Mouse (Mus musculus): ENCODE measurements around the gene Tldc2.

Tldc2 gene

DNA sequence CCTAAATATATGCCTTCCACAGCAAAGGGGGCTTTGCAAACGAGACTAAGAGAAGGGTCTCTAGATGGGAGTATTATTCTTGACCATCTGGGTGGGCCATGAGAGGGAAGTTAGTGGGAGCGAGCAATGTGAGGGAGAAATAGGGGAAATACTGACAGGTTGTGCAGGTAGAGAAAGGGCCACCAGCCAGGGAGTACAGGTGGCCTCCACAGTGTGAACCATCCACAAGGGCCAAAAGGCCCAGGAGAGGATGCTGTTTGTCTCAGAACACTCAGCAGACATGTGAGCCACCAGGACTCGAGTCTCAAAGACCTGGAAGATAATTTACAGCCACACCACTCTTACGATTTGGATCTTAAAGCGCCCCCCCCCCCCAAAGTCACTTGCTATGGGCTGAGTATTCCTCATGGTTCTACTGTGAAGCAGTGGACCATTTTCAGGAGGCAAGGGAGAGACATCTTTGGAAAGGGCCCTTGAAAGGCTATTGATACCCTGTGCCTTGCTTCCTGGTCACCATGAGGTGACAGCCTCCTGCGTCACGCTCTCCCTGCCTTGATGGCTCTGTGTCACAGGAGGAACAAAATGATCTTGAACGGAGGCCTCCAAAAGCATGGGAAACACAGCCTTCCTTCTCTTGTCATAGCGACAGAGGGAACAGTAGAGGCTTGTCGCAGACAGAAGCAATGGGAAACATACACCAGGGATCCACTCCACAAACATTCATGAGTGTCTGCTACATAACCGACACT is 26.1 kb upstream of the Tldc2 start:
- no peak for DNase-seq (ENCODE audit: low read depth)

DNA sequence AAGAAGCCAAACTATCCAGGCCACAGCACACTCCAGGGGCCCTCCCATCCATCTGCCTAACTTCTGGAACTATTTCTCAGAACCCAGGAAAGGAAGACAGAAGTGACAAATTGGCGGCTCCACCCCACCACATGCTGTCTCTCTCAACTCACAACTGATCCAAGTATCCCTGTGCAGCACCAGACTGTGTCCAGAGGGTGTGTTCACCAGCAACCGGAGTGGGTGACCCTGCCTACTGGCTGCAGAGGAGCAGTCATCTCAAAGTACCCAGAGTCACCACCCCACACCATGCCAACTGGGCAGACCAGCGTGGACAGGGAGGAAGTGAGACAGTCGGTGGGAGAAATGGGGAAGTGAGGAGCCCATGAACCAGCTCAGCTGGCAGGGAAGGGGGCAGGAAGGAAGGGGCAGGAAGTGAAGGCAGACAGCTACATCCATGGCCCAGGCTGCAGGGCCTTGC is 23.6 kb upstream of the Tldc2 start:
- DNase-seq (ENCODE audit: low read depth): peak; percentile 63

DNA sequence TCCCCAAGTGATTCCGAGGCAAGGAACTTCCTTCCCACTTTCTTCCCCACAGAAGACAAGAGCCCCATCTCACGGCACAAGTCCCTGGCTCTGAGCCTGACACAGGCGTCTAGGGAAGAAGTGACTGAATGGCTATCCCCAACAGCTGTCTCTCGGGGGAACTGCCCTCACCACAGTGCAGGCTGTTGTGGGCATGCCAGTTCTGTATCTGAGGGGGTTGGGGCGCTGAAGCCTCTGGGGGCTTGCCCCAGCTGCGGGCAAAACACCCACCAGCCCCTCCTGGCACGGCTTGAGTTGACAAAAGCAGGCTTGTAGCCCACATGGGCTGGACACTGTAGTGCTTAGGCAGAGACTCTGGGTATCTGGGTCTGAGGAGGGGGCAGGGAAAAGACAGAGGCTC is 22.7 kb upstream of the Tldc2 start:
- DNase-seq (ENCODE audit: low read depth): no peak

DNA sequence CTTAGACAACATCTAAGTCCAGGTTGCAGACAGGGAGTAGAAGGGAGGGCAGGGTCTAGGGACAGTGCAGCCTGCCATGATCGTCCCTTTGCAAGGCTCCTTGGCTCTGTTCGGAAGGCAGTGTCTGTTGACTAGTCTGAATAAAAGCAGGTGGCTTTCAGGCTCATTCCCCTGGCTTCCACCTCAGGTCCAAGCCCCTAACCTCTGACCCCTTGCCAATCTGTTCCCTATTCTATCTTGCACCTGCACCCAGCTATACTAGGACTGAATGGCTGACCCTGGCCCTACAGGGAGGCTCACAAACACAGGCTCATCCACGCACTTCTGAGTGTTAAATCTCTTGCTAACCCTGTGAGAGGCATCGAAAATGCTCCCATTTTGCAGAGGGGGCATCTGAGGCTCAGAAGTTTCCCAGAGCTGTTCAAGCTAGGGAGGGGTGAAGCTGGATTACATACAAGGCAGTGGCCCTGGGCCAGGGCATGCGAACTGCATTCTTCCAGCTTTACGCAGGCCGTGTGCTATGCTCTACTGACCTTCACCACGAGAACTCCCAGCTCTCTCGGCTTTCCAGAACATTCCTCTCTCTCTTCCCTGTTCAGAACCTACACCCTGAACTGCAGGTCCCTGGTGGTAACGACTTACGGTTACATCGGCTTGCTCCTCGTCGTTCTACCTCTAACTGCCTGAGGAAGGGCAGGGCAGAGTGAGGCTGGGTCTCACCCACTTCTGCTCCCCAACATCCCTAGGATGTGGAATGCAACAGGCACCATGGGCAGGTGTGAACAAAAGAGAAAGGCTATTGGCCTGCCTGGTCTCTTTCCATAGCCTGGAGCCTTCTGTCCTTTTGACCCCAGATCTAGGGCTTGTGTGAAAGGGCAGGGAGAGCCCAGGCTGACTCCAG is 21.6 kb upstream of the Tldc2 start:
- no peak for DNase-seq (ENCODE audit: low read depth)

DNA sequence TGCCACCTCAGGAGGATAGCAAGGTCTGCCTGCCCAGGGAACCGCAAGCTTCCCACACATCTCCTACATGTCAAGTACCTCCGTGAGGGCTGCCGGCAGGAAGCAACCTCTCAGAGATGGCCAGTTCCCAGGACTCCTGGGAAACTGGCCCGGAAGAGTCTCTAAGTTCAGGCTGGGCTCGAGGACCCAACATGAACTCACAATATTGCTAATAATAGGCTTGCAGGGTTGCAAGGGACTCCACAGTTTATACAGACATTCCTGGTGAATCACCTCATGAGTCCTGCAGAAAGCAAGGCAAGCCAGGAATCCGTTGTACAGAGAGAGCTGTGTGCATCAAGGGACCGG is 21.0 kb upstream of the Tldc2 start:
- no peak for DNase-seq (ENCODE audit: low read depth)

DNA sequence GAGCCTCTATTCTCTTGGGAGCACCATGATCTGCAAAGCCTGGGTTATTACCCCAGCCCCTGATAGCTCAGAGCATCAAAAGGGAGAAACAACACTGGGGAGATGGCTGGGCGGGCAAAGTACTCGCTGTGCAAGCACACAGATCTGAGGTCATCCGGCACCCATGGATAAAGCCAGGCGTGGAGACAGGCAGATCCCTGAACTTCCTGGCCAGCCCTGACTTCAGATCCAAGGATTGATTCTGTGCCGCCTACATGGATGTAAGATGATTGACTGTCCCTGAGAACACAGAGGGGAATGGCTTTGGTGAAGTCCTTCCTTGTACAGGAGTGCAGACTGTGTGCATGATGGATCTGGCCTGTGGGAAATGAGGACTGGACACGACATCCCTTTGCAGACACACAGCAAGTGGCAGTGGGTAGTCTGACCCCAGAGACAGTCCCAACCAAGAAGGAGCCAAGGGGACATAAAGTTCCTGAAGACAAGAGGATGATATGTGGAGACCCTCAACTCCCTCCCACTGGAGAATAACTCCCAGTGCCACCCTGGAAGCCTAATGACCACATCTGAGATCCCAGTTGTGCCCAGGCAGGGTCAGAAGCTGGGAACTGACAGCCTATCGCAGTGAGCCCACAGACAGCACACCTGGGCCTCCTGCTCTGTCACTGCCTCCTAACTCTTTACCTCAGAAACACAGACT is 20.0 kb upstream of the Tldc2 start:
- no peak for DNase-seq (ENCODE audit: low read depth)

DNA sequence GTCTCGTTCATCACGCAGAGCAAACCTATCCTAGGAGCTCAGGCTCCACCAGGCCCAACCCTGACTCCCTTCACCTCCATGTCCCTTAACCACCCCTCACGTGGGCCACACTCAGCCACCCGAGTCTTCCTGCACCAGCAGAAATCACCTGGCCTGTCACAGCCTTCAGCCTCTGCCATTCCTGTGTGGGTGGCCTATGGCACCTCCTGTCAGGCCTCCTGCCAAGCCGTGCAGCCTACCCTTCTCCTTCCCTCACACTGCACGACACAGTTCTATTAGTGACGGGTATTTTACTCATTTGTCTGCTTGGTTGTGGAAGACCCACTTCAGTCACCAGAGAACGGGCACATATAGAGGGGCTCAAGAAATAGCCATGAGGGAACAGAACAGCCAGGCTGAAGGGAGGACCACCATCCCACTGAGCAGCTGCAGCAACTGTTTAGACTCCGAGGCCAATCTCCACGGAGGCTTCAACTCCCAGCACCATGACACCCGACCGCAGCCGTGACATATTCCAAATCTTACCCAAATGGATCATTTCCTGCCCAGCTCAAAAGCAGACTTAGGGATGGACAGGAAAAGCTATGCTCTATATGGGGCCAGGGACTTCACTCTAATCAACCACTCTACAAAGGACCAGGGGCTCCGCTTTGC is 18.0 kb upstream of the Tldc2 start:
- no peak for DNase-seq (ENCODE audit: low read depth)

DNA sequence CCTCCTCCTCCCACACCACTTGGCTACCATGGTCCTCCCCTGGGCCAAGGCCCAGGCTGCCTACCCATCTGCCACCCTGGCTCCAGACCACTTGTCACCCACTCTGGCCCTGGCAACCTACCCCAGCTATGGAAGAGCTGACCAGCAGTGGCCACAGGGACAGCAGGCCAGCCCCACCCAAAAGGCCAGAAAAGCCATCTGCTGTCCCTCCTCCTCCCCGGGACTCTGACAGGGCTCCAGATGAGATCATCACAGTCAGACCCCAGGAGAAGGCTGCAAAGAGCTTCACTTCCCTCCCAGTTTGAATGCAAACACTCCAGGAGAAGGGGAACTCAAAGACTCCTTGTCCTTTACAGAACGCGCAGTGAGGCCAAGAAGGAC is 17.5 kb upstream of the Tldc2 start:
- DNase-seq (ENCODE audit: low read depth): peak; percentile 24

DNA sequence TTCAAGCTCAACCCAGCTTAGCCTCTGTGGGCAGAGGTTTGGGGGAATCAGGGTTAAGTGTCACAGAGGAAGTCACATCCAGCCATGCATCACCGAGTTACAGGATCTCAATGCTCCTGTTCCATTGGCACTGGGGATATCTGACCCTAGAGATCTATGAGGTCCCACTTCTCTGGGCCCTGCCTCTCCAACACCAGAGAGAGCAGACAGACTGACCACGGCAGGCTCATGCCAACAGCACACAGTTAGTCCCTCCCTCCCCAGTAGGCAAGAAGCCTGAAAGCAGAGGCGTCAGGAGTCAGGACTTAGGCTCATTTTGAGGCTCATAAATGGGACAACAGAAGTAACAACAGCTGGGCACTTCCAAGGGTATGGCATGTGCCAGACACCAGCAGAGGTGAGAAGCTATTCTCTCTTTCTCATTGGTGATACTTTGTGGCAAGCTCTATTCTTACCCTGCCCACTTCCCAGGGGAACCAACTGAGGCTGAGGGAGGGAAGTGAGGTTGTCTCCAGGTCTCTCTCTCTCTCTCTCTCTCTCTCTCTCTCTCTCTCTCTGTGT is 17.0 kb upstream of the Tldc2 start:
- DNase-seq (ENCODE audit: low read depth): no peak

DNA sequence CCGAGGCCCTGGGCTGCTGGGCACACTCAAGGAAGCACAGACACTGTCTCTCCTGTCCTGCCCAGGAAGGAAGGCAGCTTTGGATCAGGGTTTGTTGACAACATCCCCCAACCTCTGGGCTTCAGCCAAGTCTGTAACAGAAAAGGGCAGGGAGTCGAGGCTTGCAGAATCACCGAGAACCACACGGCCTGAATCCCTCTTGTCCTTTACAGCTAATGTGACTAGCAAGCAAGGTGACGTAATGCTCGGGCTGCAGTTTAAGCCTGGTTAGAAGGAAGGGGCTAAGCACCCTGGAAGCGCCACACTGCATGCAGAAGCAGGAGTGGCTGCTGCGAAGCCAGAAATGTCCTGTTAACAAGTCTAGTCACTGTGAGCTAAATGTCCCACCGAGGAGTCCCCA is 16.5 kb upstream of the Tldc2 start:
- DNase-seq (ENCODE audit: low read depth): peak; percentile 75

DNA sequence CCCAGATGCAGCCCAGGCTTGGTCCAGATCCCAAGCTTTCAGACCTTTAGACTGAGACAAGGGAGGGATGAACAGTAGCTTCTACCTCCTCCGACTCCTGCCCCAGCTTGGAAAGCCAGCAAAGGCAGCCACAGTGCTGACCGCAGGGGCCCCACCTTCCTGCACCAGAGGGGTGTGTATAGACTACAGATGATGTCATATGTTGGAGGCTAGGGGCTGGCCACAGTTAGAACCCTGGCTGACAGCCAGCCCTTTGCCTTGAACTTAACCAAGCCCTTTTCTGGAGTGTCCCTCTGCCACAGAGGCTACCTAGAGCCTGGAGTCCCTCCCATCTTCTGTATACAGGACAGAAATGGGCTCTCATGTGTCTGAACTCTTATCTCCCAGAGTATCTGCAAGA is 15.3 kb upstream of the Tldc2 start:
- DNase-seq (ENCODE audit: low read depth): peak; percentile 96

DNA sequence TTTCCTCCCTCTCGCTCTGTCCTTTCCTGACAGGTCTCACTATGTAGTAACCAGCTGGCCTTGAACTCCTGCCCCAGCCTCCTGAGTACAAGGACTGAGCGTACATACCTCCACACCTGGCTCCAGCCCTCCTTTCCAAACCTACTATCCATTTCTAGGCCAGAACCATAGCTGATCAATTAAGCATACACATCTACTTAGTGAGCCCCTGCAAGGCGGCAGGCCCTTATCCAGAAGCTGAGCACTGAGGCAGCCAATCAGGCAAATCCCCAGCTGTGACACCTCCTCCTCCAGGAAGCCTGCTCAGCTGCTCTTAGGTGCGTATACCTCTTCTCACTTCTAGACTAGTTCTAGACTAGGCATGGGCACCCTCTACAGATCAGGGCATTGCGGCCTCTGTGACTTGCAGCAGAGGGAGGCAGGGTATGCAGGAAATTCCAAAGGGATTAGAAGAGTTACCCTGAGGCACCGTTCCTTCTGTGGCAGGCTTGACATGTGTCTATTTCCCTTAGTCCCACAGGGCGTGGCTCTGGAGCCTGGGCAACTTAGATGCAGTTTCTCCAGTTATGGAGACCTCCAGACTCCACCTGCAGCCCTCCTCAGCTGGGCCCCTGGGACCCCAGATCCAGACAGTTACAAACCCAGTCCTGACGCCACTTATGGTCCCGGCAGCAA is 14.4 kb upstream of the Tldc2 start:
- DNase-seq (ENCODE audit: low read depth): no peak

DNA sequence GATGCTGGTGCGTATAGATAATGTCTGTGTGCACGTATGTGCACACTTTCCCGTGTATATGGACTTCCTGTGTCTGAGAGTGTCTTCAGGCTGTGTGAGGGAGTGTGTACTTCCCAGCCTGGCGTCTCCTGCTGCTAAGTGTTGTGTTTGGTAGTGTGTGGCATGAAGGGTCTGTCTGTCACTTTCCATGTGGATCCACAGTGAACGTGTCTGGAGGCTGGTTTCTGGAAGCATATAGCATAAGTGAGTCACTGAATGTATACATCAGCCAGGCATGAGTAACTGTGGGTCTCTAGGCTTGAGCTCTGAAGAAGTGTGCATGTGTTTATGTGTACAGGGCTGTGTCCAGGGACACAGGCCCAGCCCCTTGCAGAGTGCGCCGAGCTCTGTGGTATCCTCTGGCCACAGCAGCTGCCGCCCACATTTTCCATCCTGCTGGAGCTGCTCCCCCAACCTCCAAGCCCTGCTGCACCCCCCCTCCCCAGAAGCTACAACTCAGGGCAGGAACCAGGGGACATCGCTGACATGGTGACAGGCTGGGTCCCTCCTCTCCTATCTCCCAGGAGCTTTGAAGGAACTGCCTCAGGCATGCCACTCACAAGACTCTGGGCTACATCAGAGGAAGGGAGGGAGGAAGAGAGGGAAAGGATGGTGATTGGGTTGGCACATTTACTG is 13.3 kb upstream of the Tldc2 start:
- DNase-seq (ENCODE audit: low read depth): peak; percentile 54

DNA sequence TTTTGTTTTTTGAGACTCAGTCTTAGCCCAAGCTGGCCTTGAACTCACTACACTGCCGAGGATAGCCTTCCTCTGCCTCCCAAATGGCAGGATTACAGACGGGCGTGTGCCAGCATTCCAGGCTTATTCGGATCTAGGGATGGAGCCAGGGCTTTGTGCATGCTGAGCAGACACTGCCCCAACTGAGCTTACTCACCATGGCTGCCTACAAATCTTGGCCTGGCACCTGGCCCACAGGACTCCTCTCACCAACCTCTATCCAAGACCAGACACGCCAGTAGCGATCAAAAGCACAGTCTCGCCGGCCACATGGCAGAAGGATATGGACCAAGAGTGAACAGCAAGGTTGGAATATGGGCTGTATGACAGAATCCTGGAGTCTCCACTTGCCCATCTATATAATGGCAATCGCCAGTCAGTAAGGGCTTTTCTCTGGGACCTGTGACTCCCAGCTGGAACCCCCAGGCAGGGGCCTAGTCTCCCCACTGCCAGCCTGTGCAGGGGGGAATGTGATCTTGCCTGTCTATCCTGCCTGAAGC is 12.6 kb upstream of the Tldc2 start:
- no peak for DNase-seq (ENCODE audit: low read depth)

DNA sequence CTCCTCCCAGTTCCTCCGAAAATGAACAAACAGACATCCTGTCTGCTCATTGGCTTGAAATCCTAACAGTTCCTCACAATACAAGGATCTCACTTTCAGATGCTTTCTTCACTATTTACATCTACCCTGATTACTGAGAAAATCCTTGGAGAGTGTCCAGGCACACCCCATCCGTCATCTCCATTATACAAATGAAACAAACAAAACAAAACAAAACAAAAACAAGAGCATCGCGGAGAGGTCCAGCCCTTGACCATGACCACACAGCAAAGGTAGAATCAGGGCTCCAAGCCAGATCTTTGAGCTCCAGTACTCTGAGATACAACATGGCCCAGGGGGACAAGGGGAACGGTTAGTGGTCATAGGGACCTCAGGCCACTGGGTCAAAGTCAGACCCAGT is 12.1 kb upstream of the Tldc2 start:
- no peak for DNase-seq (ENCODE audit: low read depth)

DNA sequence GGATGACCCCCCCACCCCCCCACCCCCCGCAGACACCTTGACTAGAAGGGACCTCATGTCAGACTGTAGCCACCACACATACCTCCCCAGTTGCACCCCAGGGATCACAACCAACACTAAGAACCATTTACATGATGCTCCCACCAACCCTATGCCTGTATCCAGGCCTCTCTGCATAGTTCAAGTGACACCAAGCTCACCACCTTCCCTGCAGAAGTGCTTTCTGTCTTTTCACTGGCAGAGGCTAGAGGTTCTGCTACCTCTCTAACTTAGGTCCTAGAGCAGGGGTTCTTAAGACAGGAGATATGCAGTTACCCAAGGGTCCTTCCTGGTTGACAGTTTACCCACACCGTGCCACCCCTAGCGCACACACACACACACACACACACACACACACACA is 11.6 kb upstream of the Tldc2 start:
- DNase-seq (ENCODE audit: low read depth): no peak

DNA sequence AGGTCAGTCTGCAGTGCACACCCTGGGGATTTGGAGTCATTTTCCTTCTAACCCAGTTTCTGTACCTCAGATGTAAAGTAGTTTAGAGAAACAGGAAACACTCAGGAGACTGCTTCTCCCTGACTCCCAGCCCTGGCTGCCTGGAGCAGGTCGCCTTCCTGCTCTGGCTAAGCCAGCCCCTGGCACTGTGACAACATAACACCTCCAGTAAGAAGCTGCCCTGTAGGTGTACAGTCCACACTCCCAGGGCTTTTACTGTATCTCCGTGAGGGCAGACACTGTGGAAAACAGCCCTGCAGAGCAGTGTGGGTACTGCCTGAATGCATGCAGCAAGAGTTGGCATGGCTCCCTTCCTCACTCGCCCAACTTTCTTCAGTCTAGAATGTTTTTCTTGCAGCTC is 11.2 kb upstream of the Tldc2 start:
- no peak for DNase-seq (ENCODE audit: low read depth)

DNA sequence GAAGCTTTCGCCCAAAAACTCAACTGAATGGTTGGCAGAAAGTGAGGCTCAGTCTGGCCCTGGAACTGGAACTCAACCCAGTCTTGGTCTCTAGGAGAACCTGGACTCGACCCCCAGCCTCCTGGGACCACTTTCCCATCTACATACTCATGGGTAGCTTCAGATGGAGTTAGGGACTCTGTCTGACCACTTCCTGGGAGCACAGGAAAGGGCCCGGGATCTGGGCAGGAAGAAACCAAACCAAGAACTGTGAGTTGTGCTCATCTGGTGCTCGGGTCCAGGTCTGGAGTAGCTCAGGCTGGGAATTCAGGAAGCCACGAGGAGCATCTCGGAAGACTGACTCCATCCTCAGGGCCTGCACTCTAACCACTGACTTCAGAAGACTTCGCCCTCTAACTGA is 10.3 kb upstream of the Tldc2 start:
- DNase-seq (ENCODE audit: low read depth): no peak

DNA sequence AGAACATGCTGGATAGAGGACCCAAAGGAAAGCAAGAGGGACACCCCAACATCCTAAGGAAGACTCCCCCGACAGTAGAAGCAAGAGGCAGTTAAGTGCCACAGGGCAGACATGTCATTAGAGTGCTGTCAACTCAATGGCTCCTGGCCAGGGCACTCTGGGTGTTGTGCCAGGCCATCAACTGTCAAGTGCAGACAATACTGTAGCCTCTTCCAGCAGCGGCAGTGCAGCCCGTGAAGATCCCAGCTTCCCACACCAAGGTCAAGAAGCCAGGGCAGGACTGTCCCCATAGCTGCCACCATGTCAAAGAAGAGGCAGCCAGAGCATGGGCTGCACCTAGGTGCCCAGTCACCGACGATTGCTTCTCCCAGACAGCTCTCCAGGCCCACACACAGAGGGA is 9.7 kb upstream of the Tldc2 start:
- DNase-seq (ENCODE audit: low read depth): no peak

DNA sequence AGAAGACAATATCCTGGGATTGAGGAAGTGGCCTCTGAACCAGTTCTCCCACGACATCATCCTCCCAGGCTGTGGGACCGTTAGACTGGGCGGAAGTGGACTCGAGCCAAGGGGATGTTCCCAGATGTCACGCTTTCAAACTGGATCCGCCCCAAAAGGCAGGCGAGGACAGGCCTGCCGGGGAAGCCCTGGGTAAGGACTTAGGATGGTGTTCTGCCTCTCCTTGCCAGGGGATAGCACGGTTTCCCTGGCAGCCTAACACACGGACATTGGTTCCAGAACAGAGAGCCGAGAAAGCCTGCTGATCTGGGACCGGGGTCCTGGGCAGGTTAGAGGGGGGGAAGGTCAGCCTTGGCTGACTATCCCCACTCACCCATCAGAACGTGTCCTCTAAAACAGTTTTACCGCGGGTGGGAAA is 9.2 kb upstream of the Tldc2 start:
- no peak for DNase-seq (ENCODE audit: low read depth)

Data from 416B (cell line).